Mouse (Mus musculus): ENCODE measurements around the gene Slc6a17.

- TF ChIP-seq POLR2A (IDR thresholded peaks at IDR 0.05; ENCODE audit: control insufficient read depth in 1 of 2, insufficient read depth in 1 of 2, low read depth in 1 of 2, low read length in 2 of 2, poor library complexity in 1 of 2) (no peak), NRF1 (IDR thresholded peaks at IDR 0.05; ENCODE audit: insufficient read depth, low read depth, low read length, poor library complexity, severe bottlenecking) (no peak), JUND (IDR thresholded peaks at IDR 0.05; ENCODE audit: low read depth, low read length) (no peak), CTCF (IDR thresholded peaks at IDR 0.05 in 2 of 3, conservative IDR thresholded peaks at IDR 0.05 in 1 of 3; ENCODE audit: control insufficient read depth in 1 of 3, insufficient read depth in 1 of 3, low read depth in 2 of 3, low read length in 3 of 3, poor library complexity in 1 of 3, severe bottlenecking in 1 of 3) (no peak), USF1 (IDR thresholded peaks at IDR 0.05; ENCODE audit: low read depth, low read length) (no peak), CHD2 (IDR thresholded peaks at IDR 0.05; ENCODE audit: low read length) (no peak), KAT2A (conservative IDR thresholded peaks at IDR 0.05; ENCODE audit: low read depth, low read length) (no peak), EP300 (IDR thresholded peaks at IDR 0.05; ENCODE audit: low read depth in 1 of 2, low read length in 2 of 2) (no peak), ZNF384 (IDR thresholded peaks at IDR 0.05; ENCODE audit: low read depth, low read length) (no peak), TAL1 (IDR thresholded peaks at IDR 0.05; ENCODE audit: low read length) (no peak)
Measured at GRCm38 (mm10) chr3:107543158-107544080, 25.6 kb upstream of the Slc6a17 start.
